Mouse (Mus musculus) left cerebral cortex, adult 11 months (tissue): ENCODE measurements around the gene Olfr473.
"Not testable (repeated sequence)": the region's sequence is repeated elsewhere in the genome, so short reads cannot be mapped to it uniquely, and the experiment has no call there.

ENCODE experiments used
- DNase-seq: peaks from one replicate; pipeline ENCODE4 v3.0.0; 2022; ENCODE audit warnings: low spot score

The Olfr473 gene

GRCm38 (mm10) chr7:107930146-107930545 is at the start of gene Olfr473:
Gene Olfr473, plus strand, starts transcription at chr7:107930446.
- DNase-seq, result no peak

GRCm38 (mm10) chr7:107897602-107898001 is 32.6 kb upstream of the Olfr473 start, which contains the start of gene Olfr472:
Gene Olfr472, plus strand, starts transcription at chr7:107897902.
- DNase-seq, result no peak

- not testable (repeated sequence) for DNase-seq
These were observed 22.3 kb downstream of the Olfr473 start for GRCm38 (mm10) chr7:107952539-107952938.

- DNase-seq, result no peak
These were observed 24.1 kb downstream of the Olfr473 start, which contains the start of gene Olfr474 for GRCm38 (mm10) chr7:107954343-107954742. Gene Olfr474, plus strand, starts transcription at chr7:107954643.

GRCm38 (mm10) chr7:107964503-107964902 is 34.3 kb downstream of the Olfr473 start, which contains the start of gene Olfr476:
Gene Olfr476, plus strand, starts transcription at chr7:107964803.
- DNase-seq, result no peak
